Mouse (Mus musculus) cerebellum, postnatal 25 days (tissue): ENCODE measurements at regions not wholly inside any gene's neighbourhood (a gene's known extent, or its start where the extent isn't known, plus 50 kb on each side); places are given as distances from the start of the nearest gene placed in this dataset.

Source experiments
- DNase-seq, 2 experiments: peaks; one replicate each; pipeline ENCODE4 v3.0.0; 2021; ENCODE audit warnings: mixed read lengths in 2 of 2

DNA sequence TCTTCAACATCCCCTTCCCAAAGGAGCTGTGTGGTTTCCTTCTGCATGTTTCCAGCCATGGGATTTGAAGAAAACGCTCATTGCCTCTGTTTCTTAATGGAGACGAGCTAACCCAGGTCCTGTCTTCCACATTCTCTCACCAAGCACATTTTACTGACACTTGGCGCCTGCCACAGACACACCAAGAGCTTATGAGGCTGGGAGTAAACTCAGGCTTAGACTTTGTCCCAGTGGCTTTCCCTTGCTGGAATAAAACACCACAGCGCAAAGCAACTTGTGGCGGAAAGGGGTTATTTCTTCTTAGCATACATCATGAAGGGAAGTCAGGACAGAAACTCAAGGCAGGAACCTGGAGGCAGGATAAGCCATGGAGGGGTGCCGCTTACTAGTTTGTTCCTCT lies 184.5 kb upstream of the Hes1 start:
- DNase-seq: no peak

DNA sequence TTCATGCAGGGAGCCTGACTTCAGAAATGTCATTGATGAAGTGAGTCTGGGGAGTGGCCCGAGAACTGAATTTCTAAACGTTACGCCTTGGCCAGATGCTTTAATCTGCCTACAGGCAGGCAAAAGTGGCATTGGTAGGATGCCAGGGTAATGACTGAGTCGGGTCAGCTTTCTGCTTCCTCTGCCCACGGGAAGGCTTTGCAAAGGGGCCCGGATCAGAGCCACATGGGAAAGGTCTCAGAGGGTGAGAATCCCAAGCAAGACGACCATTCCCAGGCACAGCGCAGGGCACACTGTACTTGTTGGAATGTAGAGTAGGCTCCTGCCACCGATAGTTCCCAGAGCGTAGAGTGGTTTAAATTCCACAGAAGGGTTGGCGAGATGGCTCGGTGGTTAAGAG lies 182.7 kb upstream of the Hes1 start:
- DNase-seq: no peak

- DNase-seq: peak; percentile 74 to 83
Measured at GRCm38 (mm10) chr16:29882226-29882972, 181.8 kb upstream of the Hes1 start.

DNA sequence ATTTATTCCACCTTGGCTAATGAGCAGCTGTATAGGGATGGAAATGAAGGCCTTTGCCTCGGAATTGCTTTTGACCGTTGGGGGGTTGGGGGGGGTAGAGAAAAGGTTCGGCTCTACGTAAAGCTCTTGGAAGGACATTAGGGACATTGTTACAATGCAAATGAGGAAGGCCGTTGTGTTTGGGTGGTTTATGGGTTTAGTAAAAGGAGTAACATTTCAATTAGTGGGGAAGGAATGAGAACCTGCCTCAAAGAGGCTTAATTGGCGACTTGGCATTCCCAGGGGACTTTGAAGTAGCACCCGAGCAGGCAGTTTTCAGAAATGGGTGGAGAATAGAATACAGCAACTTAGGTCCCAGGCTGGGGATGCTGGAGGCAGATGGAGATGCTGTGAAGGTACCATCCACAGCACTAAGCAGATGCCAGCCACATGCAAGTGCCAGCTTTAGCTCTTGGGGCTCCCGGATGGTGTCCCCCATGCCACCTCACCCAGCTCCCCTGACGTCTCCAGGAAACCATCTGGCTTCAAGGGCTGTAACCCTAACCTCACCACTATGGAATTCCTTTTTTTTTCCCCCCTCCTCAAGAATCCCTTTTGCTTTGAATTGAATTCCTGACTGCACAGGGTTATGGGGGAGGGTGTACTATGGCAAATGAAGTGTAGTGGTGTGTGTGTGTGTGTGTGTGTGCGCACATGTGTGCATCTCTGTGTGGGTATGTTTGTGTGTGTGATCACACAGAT lies 180.8 kb upstream of the Hes1 start:
- DNase-seq: peak in 1 of 2 experiments; percentile 7

DNA sequence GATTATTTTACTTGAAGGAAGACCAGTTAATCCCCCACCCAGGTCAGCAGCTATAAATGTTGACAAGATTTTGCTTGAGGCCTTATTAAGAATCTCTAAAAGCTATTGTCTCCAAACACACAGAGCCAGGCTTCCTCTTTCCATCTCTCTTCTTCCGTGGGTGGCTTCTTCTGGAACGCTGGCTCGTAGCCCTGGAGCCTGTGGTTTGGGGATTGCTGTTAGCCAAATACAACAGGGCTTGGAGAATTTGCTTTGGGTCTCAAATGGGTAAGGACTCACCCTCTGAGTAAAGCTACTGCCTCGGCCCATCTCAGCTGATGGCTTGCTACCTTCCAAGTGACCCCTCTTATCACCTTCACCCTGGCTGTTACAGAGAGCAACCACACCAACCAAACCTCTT lies 179.3 kb upstream of the Hes1 start:
- peak; percentile 28 to 41 for DNase-seq

GRCm38 (mm10) chr16:29886755-29887154 lies 177.4 kb upstream of the Hes1 start:
- no peak for DNase-seq

DNA sequence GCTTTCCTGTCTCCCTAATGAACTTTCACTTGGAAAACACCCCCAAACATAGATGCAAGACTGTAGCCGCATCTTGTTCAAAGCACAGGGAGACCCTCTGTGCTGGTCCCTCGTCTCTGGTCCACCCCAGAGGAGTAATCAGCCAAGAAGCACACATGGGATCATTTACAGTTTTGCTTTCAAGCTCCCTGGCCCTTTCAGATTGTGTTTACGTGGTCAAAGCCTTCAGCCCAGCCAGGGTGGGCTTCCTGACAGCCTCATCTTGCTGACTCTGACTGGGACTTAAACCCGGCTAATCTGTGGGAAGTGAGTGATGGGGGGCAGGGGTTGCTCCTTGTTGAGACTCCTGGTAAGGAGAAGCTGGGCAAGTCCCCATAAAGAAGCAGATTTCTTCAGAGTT lies 174.8 kb upstream of the Hes1 start:
- DNase-seq: no peak

DNA sequence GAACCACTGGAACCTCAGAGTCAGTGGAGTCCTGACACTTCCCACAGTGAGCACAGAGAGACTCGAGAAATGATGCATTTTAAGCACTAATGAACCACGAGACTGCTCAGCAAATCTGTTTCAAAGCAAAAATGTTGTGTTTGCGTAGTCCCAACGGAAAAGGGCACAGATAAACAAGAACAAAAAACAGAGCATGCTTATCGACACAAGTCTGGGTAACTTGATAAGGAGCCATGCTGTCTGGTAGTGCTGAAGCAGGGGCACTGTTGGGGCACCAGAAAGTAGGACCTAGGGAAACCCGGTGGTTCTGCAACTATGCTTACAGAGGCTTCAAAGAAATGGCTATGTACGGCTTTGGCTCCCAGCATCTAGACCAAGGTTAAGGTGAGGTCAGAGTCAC lies 172.7 kb upstream of the Hes1 start:
- DNase-seq: no peak

DNA sequence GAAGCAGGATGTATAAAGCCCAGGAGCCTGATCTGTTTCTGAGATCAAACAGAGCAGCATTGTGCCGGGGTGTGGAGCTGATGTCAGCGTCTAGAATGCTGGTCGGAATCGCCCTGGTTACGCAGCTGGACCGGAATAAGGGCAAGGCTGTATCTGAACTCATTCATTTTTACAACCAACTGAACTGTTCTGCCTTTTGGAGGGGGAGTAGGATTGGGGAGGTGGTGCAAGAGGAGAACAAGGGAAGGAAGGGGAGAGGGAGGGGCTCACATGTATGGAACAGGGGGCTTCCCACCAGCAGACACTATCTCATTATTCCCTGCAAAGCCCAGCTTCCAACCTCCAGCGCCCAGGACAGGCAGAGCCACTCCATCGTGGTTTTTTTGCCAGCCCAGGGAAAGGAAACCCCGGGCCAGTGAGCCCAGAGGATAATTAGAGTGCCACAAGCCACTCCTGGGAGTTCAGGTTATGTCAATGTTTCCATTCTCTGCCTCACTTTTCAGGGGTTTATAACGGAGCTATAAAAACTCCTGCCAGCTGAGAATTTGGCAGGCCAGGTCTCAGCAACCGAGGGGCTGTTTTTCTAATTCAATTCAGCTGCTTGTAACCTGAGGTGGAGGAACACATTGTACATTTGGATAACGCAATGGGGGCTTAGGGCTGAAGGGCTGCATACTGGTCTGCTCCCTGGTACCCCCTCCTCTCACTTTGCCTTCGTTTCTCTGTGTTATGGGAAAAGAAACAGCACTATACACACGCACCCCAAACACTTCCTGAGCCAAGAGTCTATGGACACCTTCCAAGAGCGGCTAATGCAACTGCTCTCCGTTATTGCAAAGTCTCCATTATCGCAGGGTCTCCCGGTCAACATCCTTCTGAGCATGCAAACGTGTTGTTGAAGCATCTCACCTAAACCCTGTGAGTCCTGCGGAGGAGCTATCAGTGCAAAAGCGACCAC lies 170.0 kb upstream of the Hes1 start:
- DNase-seq: peak; percentile 15 to 26

GRCm38 (mm10) chr16:29896393-29896792 lies 167.8 kb upstream of the Hes1 start:
- no peak for DNase-seq

DNA sequence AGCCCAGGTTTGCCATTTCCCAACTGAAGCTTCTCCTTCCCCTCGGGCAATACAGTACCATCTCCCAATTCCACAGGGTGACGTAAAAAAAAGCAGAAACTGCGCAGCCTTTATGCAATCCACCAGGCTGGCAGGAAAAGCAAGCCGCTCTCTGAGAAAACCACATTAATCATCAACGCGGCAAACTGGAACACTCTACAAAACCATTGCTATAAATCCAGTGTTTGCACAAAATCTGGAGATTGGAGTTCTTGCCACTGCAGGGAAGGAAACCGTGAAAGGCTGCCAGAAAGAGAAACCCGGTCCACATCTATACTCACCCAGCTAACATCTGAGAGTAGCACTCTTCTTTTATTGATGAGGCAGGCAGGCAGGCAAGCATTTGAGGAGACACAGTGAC lies 160.7 kb upstream of the Hes1 start:
- no peak for DNase-seq

GRCm38 (mm10) chr16:29904183-29904775 lies 159.9 kb upstream of the Hes1 start:
- no peak for DNase-seq

DNA sequence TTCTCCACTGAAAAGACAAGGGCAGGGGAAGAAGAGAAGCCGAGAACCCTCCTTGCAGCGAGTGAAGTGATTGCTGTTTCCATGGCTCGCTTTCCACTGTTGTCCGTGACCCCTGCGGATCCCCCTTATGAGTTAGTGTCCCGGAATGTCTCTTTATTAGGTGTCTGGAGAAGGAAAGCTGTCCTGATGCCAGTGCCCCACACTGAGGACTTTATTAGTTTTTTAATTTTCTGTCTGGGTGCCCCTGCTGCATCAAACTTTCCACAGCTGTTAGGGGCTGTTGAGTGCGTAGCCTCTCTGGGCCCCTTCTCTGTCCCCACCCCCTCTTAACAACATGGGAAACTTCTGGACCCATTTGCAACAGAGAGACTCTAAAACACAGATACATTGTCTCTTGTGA lies 156.9 kb upstream of the Hes1 start:
- no peak for DNase-seq

- no peak for DNase-seq
Measured at GRCm38 (mm10) chr16:29908031-29908430, 156.2 kb upstream of the Hes1 start.

- DNase-seq: no peak
Measured at GRCm38 (mm10) chr16:29909923-29910465, 154.2 kb upstream of the Hes1 start.

- no peak for DNase-seq
Measured at GRCm38 (mm10) chr16:29911164-29911571, 153.0 kb upstream of the Hes1 start.

DNA sequence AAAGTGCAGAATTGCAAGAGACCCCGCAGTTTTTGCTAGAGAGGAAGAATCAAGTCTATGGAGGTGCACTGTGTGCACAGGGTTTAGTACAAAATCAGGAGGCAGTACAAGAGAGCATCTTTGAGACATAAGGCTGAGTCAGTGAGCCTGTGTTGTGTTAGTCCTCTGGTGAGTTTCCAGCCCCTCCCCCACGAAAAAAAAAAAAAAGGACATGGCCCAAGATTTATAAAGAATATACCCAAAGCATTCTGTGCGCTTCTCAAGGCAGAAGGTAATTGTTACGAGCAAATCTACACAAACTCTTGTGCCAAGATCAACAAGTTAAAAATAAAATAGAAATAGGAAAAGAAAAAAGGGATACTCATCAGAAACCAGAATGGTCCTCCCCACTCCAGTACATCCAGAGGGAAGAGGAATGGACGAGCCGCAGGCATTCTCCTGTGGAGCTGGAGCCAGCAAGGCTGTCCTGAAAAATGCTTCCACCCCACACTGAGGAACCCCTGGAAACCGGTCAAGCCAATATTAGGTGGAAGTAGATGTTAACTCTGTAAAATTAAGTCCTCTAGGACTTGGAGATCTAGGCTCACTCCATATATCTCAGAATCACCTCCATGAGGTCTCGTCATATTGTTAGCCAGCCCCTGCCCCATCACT lies 150.7 kb upstream of the Hes1 start:
- no peak for DNase-seq

DNA sequence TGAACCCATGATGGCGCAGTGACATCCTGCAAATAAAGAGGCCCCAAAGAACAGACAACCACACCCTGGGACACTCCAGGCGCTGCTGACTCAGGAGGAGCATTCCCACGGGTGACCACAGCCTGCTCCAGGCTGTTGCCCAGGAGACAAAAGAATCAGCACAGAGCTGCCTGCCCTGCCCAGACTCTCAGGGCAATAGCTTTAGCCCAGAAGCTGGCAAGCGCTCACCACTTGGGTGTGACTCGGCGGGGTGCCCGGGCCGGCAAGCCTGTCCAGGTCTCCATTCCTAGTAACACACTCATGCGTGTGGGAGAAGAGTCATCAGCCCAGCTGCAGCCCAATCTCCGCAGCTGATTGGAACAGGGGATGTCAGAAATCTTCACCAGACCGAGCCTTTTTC lies 148.8 kb upstream of the Hes1 start:
- DNase-seq: peak; percentile 51 to 73

DNA sequence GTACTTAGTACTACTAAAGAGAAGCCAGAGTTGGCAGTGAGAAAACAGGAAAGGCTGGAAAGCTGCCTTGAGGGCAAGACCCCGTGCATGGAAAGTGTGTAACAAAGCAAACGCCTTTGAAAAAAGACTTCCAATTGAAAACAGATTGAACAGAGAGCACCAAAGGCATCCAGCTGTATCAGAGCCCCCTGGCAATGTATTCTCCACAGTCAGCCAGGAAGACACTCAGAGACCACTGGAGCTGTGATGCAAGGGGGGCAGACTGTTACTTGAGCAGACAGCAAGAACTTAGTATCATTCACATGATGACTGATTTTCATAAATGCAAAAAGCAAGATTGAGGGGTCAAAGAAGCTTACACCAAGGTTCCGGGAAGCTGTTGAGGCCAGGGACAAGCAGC lies 146.2 kb upstream of the Hes1 start:
- DNase-seq: no peak

- DNase-seq: no peak
Measured at GRCm38 (mm10) chr16:29918396-29918795, 145.8 kb upstream of the Hes1 start.

- no peak for DNase-seq
Measured at GRCm38 (mm10) chr16:29920940-29921339, 143.2 kb upstream of the Hes1 start.

DNA sequence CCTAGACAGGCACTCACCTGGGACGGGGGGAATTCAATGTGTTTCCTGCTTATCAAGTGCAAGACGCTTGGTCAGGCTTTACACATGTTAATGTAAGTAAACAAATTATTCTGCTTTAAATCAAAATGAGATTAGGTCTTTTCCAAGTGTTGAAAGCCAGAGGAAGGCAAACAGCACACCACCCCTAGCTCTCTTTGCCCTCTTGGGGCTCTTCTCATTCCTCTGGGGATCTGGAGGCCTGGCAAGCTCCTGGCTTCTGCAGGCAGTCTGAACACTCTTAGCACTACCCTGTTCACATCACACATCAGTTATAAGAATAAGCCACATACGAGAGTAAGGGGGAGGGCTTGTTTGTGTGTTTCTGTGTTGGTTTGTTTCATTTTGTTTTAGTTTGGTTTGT lies 142.8 kb upstream of the Hes1 start:
- no peak for DNase-seq
